Mouse (Mus musculus) kidney, postnatal 0 days (tissue): ENCODE data around the gene Gp1ba. TPM values are rescaled to one million over a fixed set of nuclear protein-coding genes. Genes with fewer than 3 reads are reported as not detected.

ENCODE experiments used
- ATAC-seq: fragments of 200-750 bp; cut with Nextera tagmentation; replicated peaks from 2 replicates; pipeline ENCODE4 v1.8.0; 2017; ENCODE audit warnings: low read depth, moderate number of reproducible peaks, moderate TSS enrichment, moderate library complexity; ENCODE audit not compliant: low FRiP score
- DNase-seq: peaks from one replicate; pipeline ENCODE4 v3.0.0-alpha.2; 2016; ENCODE audit warnings: low spot score
- H3K27ac ChIP-seq: fragments of 300-500 bp; sonication (generic); 2 replicates; pipeline ENCODE4 v1.5.1; 2014; ENCODE audit warnings: mild to moderate bottlenecking
- H3K27me3 ChIP-seq: fragments of 300-500 bp; sonication (generic); 2 replicates; pipeline ENCODE4 v1.6.1; 2014; ENCODE audit warnings: low read length, mixed read lengths; ENCODE audit not compliant: insufficient read depth
- H3K36me3 ChIP-seq: fragments of 300-500 bp; sonication (generic); 2 replicates; pipeline ENCODE4 v1.6.1; 2014; ENCODE audit warnings: low read length, mixed read lengths; ENCODE audit not compliant: insufficient read depth
- H3K4me1 ChIP-seq: fragments of 300-500 bp; sonication (generic); replicated peaks from 2 replicates; pipeline ENCODE4 v1.6.1; 2014; ENCODE audit warnings: antibody characterized with exemption, low read length, mixed read lengths; ENCODE audit not compliant: insufficient read depth
- H3K4me2 ChIP-seq: fragments of 300-500 bp; sonication (generic); 2 replicates; pipeline ENCODE4 v1.6.1; 2014; ENCODE audit warnings: mild to moderate bottlenecking, low read length, moderate library complexity, mixed read lengths
- H3K4me3 ChIP-seq: fragments of 300-500 bp; sonication (generic); replicated peaks from 2 replicates; pipeline ENCODE4 v1.5.1; 2014; ENCODE audit warnings: low read depth, low read length
- H3K9ac ChIP-seq: fragments of 300-500 bp; sonication (generic); 2 replicates; pipeline ENCODE4 v1.6.1; 2014; ENCODE audit warnings: low read depth, low read length
- H3K9me3 ChIP-seq: fragments of 300-500 bp; sonication (generic); replicated peaks from 2 replicates; pipeline ENCODE4 v1.6.1; 2016; ENCODE audit warnings: low read length, inconsistent platforms, mixed read lengths
- CTCF ChIP-seq: IDR thresholded peaks from 2 replicates; pipeline ENCODE4 v1.5.1; 2016; ENCODE audit warnings: antibody characterized with exemption, low read depth, mild to moderate bottlenecking, moderate library complexity
- WGBS: fragments of 180-500 bp; shearing (Covaris S2); extraction: QIAGEN DNeasy Blood & Tissue Kit; methylation state at CpG from one replicate; pipeline ENCODE4 v1.1.7; 2014; 5-methylcytosine and 5-hydroxymethylcytosine counted together
- polyA plus RNA-seq: library from polyadenylated mRNA; unstranded; fragments of >200 nt; fragmentation: Nextera tagmentation; extraction: Ambion mirVana; gene quantifications from 2 replicates; pipeline ENCODE4 v1.2.1, GENCODE M21; 2015

Gp1ba gene
- polyA plus RNA-seq, 1 experiment from 2014 or later: 0.16 TPM

DNA sequence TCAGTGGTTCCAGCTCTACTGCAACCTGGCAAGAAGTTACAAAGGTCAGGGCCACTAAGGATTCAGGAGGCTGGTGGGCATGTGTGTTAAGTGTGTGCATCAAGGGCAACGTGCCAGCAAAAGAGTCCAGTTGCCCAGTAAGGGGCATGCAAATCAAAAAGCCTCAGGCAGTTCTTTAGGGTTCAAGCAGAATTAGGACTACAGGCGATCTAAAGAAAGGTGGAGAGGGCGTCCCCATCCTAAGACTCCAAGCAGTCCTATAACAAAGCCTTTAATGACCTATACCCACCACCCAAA lies 7.3 kb downstream of the Gp1ba start:
- TF ChIP-seq CTCF: no peak
- Histone ChIP-seq H3K4me3 (peak overlapping the region; percentile 78), H3K36me3 (peaks cover 44% of the 10 kb centered on the region), H3K27me3 (no peaks in the 10 kb centered on the region), H3K9ac (peak overlapping the region; percentile 84), H3K9me3 (no peaks in the 10 kb centered on the region), H3K4me1 (peaks cover 8% of the 10 kb centered on the region; the same call in 1 of the 2 replicates), H3K27ac (peak overlapping the region; percentile 89), H3K4me2 (peak overlapping the region; percentile 75)
- DNase-seq (no peak), ATAC-seq (peak; percentile 2)
- WGBS: 7% methylated on average over 3 of the region's 3 CpGs

DNA sequence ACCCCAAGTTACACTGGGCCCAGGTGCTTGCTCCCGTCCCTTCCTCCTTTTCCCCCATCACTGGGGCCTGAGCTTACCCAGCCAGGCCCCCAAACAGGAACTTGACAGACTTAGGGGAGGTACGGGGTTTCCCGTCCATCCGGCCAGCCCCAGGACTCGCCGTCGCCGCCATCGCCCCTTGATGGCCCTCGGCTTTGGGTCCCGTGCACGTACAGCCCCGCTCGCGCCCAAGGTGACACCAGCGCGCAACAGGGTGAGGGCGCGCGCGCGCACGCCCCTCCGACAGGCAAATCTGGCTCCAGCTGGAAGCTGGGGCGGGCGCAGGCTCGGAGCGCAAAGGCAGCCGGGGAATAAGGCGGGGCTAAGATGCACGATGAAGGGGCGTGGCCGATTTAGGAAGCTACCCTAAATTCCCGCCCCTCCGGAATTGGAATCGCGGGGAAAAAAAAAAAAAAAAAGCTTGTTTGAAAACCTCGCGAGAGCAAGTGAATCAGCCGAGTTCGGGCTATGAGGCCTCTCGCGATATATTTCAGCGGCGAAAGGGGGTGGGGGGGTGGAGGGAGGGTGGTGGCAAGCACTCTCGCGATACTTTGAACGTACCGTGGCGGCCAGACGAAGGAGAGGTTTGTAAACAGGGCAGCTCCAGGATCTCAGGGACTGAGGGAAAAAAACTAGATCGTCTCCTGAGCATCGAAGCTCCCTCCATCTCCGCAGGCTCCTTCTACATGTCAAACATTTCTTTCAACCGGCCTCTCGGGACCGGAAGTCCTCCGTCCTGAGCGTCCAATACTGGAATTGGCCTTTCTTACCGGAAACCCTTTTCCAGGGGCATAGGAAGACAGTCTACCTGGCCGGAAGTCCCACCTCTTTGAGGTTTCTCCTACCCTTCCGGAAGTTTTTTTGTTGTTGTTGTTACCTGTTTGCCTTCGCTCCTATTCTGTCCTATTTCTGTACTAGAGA lies 8.0 kb downstream of the Gp1ba start, which contains the start of the genes Rnf167 and Slc25a11:
Gene Rnf167, plus strand, starts transcription at position 545 of the 960 bp plus-strand sequence.
Gene Slc25a11, minus strand, starts transcription at position 789 of the 960 bp plus-strand sequence.
- no peaks in the 10 kb centered on the region for H3K27me3 ChIP-seq
- ATAC-seq (peak; percentile 84), DNase-seq (peak; percentile 99)
- TF ChIP-seq CTCF: peak; percentile 35; the same call in 1 of the 2 replicates
- peak within 1 kb of the TSS; percentile 99 for H3K4me2 ChIP-seq
- H3K9me3 ChIP-seq: no peaks in the 10 kb centered on the region
- H3K9ac ChIP-seq: peak within 1 kb of the TSS; percentile 90
- peak within 1 kb of the TSS; percentile 90 for H3K27ac ChIP-seq
- WGBS: under 1% methylated on average over 63 of the region's 63 CpGs
- H3K36me3 ChIP-seq: peaks cover 47% of the 10 kb centered on the region
- H3K4me1 ChIP-seq: peaks cover 10% of the 10 kb centered on the region; the same call in 1 of the 2 replicates
- peak within 1 kb of the TSS; percentile 78 for H3K4me3 ChIP-seq

DNA sequence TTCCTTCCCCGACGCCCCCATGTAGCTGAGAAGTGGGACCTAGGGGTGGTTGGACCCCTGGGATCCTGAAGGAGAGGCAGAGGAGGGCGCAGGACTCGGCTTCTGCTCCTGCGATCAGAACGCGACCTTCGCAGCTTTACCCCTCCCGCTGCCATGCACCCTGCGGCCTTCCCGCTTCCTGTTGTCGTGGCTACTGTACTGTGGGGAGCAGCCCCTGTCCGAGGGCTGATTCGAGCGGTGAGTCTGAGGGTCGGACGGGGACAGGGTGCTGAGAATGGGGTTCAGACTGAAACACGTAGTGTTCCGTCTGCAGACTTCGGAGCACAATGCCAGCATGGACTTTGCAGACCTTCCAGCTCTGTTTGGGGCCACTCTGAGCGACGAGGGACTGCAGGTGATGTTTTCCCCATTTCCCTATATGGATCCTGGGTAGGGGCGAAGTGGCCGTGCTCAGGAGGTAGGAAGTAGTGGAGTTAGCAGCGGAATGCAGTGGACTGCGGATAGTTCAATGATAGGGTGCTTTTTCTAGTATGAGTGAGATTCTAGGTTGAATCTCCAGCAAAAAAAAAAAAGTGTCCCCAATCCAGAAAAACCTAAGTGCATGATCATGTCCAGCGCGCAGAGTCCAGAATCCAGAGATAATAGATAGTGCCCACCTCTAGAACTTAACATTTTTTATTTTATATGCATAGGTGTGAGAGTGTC lies 8.9 kb downstream of the Gp1ba start:
- TF ChIP-seq CTCF: no peak
- DNase-seq: no peak
- Histone ChIP-seq H3K4me1 (peaks cover 19% of the 10 kb centered on the region; the same call in 1 of the 2 replicates), H3K4me2 (peak overlapping the region; percentile 99), H3K9ac (peak overlapping the region; percentile 90), H3K27ac (peak overlapping the region; percentile 90), H3K9me3 (no peaks in the 10 kb centered on the region), H3K4me3 (peak overlapping the region; percentile 78), H3K36me3 (peaks cover 55% of the 10 kb centered on the region), H3K27me3 (no peaks in the 10 kb centered on the region)
- WGBS: 4% methylated on average over 28 of the region's 28 CpGs
- no peak for ATAC-seq

DNA sequence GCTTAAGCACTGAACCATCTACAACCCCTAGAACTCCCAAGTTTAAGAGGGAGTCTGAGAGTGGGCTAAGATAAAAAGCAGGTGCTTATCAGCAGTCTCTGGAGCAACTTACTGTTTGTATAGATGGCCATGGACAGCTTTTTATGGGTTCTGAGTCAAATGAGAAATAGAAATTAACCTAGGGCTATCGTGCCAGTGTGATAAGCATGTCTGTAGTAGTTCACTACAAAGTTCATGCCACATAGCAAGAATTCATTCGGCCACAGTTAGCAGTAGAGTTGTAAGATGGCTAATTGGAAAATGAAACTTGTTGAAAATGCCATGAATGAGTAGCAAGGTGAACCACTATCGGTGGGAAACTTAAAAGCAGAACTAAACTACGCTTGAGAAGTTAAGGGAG lies 9.6 kb downstream of the Gp1ba start:
- Histone ChIP-seq H3K4me1 (peaks cover 20% of the 10 kb centered on the region; the same call in 1 of the 2 replicates), H3K36me3 (peaks cover 55% of the 10 kb centered on the region), H3K27me3 (no peaks in the 10 kb centered on the region), H3K4me2 (peak overlapping the region; percentile 99), H3K9me3 (no peaks in the 10 kb centered on the region), H3K4me3 (peak overlapping the region; percentile 78), H3K9ac (peak overlapping the region; percentile 90), H3K27ac (peak overlapping the region; percentile 90; the same call in 1 of the 2 replicates)
- 64% methylated on average over 4 of the region's 4 CpGs for WGBS
- DNase-seq (no peak), ATAC-seq (no peak)
- no peak for TF ChIP-seq CTCF

DNA sequence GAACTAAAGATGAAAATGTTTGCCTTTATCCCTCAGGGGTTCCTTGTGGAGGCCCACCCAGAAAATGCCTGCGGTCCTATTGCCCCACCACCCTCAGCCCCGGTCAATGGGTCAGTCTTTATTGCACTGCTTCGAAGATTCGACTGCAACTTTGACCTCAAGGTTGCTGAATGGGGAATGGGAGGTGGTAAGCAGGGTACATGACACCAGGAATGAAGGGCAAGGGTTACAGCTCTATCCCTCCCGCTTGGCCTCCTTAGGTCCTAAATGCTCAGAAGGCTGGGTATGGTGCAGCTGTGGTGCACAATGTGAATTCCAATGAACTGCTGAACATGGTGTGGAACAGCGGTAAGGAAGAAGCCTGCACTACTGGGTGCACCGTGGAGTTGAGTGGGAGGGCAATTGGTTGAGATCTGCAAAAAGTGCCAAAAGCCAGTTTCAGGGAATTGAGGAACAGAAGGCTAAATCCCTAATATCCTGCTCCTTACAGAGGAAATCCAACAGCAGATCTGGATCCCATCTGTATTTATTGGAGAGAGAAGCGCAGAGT lies 10.3 kb downstream of the Gp1ba start:
- DNase-seq (no peak), ATAC-seq (no peak)
- Histone ChIP-seq H3K4me2 (0 out of 2 replicates have a peak overlapping the region, but pooled peaks have one; percentile 99), H3K27ac (no peak overlapping the region), H3K9me3 (no peaks in the 10 kb centered on the region), H3K9ac (0 out of 2 replicates have a peak overlapping the region, but pooled peaks have one; percentile 90), H3K4me1 (peaks cover 20% of the 10 kb centered on the region; the same call in 1 of the 2 replicates), H3K27me3 (no peaks in the 10 kb centered on the region), H3K4me3 (no peak overlapping the region), H3K36me3 (peaks cover 51% of the 10 kb centered on the region)
- TF ChIP-seq CTCF: no peak
- 69% methylated on average over 8 of the region's 8 CpGs for WGBS
